Mouse (Mus musculus) small intestine, adult 10 weeks (tissue): ENCODE results near the gene Sparc. TPM values are rescaled to one million over a fixed set of nuclear protein-coding genes. Genes with fewer than 3 reads are reported as not detected.

Experiments
- polyA plus RNA-seq: library from polyadenylated mRNA; stranded (reverse); fragments of 350-450 nt; fragmentation: Illumina TruSeq; extraction: RNeasy Lipid Tissue Mini Kit (QIAGEN cat#74804); gene quantifications from one replicate; pipeline ENCODE4 v1.2.3, GENCODE M21; 2014; ENCODE audit warnings: low replicate concordance

Sparc gene
- 71.0 TPM for polyA plus RNA-seq

DNA sequence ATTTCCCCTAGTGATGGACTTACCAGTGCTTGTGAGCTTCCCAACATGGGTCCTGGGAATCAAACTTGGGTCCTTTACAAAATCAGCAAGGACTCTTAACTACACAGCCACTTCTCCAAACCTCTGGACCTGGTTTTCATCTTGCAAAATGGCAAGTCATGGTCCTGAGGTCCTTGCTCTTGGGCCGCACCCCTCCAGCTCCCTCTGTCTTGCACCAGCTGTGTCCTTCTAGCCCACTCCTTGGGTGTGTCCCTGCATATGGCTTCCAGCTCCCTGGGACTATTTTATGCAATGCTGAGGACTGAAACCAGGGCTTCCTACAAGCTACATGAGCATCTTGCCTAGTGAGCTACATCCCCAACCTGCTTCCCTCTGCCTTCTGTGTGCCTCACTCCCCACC is at the start of gene Sparc:
Gene Sparc (minus strand): TSS at position 206 of the 400 bp plus-strand sequence.

DNA sequence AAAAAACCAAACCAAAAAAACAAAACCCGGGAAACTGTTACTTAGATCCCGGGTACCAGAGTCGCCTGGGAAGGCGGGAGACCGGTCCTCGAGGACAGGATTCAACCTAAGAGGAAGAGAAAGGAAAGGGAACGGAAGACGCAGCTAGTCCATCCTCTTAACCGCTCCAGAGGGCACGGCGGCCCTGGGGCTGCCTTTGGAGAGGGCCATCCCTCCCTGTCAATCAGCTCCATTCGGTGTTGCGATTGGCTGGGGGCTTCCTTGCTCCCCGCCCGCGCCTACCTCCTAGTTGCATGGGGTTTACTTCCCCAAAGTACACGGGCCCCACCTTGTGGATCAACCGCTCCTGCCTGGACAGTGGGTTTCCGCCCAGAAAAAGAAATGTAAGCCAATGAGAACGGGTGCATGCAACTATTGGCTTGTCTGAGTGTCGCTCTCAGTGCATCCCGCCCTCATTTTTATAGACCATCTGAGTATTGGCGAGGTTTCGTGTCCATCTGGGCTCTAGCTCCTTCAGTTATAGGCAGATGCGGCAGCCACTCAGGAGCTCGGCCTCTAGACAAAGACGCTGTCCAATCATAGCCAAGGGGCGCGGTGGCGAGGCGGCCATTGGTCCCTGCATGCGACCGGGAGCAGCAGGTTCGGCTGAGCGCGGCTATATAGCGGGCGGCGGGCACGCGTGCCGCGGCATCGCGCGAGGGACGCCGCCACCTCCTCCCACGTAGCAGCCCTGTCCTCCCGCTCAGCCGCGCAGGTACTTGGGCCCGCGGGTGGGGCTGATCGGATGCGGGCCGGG is 46.3 kb upstream of the Sparc start, which contains the start of gene G3bp1:
Gene G3bp1 (plus strand): TSS at position 638 of the 796 bp plus-strand sequence.

DNA sequence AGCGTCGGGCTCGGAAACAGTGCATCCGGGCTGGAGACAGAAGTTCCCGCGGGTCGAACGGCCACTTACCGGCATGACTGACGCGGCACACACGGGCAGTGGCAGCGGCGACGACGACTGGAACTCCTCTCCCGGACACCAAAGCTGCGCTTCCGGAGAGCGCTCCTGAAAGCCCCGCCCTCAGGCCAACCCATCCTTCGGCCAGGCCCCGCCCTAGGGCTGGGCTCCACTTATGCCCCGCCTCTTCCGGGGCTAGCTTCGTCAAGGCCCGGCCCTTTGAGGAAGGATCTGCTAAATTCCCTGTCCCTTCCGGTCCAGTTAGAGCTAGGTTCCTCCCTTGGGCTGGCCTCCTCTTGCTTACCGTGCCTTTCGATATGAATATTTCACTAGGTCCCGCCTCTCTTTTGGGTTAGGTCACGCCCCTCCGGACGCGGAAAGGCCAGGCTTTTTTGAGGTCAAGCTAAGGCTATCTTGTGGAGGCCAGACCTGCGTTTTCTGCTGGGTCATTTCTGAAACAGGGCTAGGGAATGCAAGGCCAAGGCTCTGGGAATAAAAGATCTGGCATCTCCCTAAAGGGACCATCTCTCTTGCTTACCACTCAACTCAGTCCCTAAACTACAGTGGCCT is 38.1 kb upstream of the Sparc start, which contains the start of gene Atox1:
Gene Atox1 (minus strand): TSS at position 221 of the 627 bp plus-strand sequence.

Other genes starting within 250 kb of the Sparc start
- gene Slc36a2, start 238.1 kb downstream of the Sparc start, polyA plus RNA-seq, result 1.4 TPM
- gene Slc36a1, start 218.8 kb downstream of the Sparc start, polyA plus RNA-seq, result 18.1 TPM
- not detected for gene Fat2, start 86.6 kb downstream of the Sparc start, polyA plus RNA-seq
- not detected for gene Atox1, start 38.1 kb upstream of the Sparc start, polyA plus RNA-seq
- 27.5 TPM for gene G3bp1, start 46.5 kb upstream of the Sparc start, polyA plus RNA-seq
- gene Glra1, start 185.0 kb upstream of the Sparc start, polyA plus RNA-seq, result not detected